Mouse (Mus musculus): ENCODE results near the gene Pld5. TPM values are rescaled to one million over a fixed set of nuclear protein-coding genes. Genes with fewer than 3 reads are reported as not detected.

The Pld5 gene
- polyA plus RNA-seq, 1 experiment from 2014 or later, result 0.63 TPM

- Histone ChIP-seq H3K4me1 (replicated peaks; ENCODE audit: control insufficient read depth, insufficient read depth, low read length) (0 out of 2 replicates have a peak, but pooled peaks cover 5% of the 10 kb centered on the region), H3K4me2 (ENCODE audit: low read depth, low read length) (no peak overlapping the region), H3K27me3 (ENCODE audit: control insufficient read depth, insufficient read depth, low read depth, low read length) (no peaks in the 10 kb centered on the region), H3K36me3 (ENCODE audit: control insufficient read depth, insufficient read depth, low read length) (no peaks in the 10 kb centered on the region), H3K27ac (ENCODE audit: low read length) (no peak overlapping the region), H3K4me3 (ENCODE audit: low read length) (no peak overlapping the region), H3K9ac (ENCODE audit: low read length) (no peak overlapping the region), H3K9me3 (ENCODE audit: control insufficient read depth, low read length) (no peaks in the 10 kb centered on the region)
- no peak for ATAC-seq (ENCODE audit: low read depth)
Measured at GRCm38 (mm10) chr1:176075810-176076209, 199.3 kb downstream of the Pld5 start.

- peak; percentile 81 for ATAC-seq (ENCODE audit: low read depth)
- H3K9me3 ChIP-seq (ENCODE audit: control insufficient read depth, low read length), result no peaks in the 10 kb centered on the region
- WGBS, result 50% methylated on average over 1 of the region's 1 CpGs
- 0 out of 2 replicates have a peak, but pooled peaks cover 5% of the 10 kb centered on the region for H3K4me1 ChIP-seq (replicated peaks; ENCODE audit: control insufficient read depth, insufficient read depth, low read length)
- H3K4me3 ChIP-seq (ENCODE audit: low read length), result no peak overlapping the region
- H3K27ac ChIP-seq (ENCODE audit: low read length), result no peak overlapping the region
- no peaks in the 10 kb centered on the region for H3K36me3 ChIP-seq (ENCODE audit: control insufficient read depth, insufficient read depth, low read length)
- H3K9ac ChIP-seq (ENCODE audit: low read length), result no peak overlapping the region
- H3K27me3 ChIP-seq (ENCODE audit: control insufficient read depth, insufficient read depth, low read depth, low read length), result no peaks in the 10 kb centered on the region
- no peak overlapping the region for H3K4me2 ChIP-seq (ENCODE audit: low read depth, low read length)
Measured at GRCm38 (mm10) chr1:176075409-176075808, 199.7 kb downstream of the Pld5 start.

GRCm38 (mm10) chr1:176074526-176074925 is 200.6 kb downstream of the Pld5 start:
- Histone ChIP-seq H3K9me3 (ENCODE audit: control insufficient read depth, low read length) (no peaks in the 10 kb centered on the region), H3K4me2 (ENCODE audit: low read depth, low read length) (no peak overlapping the region), H3K27ac (ENCODE audit: low read length) (no peak overlapping the region), H3K4me1 (replicated peaks; ENCODE audit: control insufficient read depth, insufficient read depth, low read length) (0 out of 2 replicates have a peak, but pooled peaks cover 5% of the 10 kb centered on the region), H3K9ac (ENCODE audit: low read length) (no peak overlapping the region), H3K27me3 (ENCODE audit: control insufficient read depth, insufficient read depth, low read depth, low read length) (no peaks in the 10 kb centered on the region), H3K36me3 (ENCODE audit: control insufficient read depth, insufficient read depth, low read length) (no peaks in the 10 kb centered on the region), H3K4me3 (ENCODE audit: low read length) (no peak overlapping the region)
- WGBS, result 14% methylated on average over 5 of the region's 5 CpGs
- ATAC-seq (ENCODE audit: low read depth), result no peak

- H3K36me3 ChIP-seq (ENCODE audit: control insufficient read depth, insufficient read depth, low read length), result no peaks in the 10 kb centered on the region
- H3K27ac ChIP-seq (ENCODE audit: low read length), result no peak overlapping the region
- no peak overlapping the region for H3K4me2 ChIP-seq (ENCODE audit: low read depth, low read length)
- no peak for ATAC-seq (ENCODE audit: low read depth)
- no peaks in the 10 kb centered on the region for H3K27me3 ChIP-seq (ENCODE audit: control insufficient read depth, insufficient read depth, low read depth, low read length)
- H3K4me1 ChIP-seq (replicated peaks; ENCODE audit: control insufficient read depth, insufficient read depth, low read length), result no peaks in the 10 kb centered on the region
- H3K9me3 ChIP-seq (ENCODE audit: control insufficient read depth, low read length), result no peaks in the 10 kb centered on the region
- no peak overlapping the region for H3K9ac ChIP-seq (ENCODE audit: low read length)
- no peak overlapping the region for H3K4me3 ChIP-seq (ENCODE audit: low read length)
Measured at GRCm38 (mm10) chr1:176065281-176065680, 209.8 kb downstream of the Pld5 start.

- Histone ChIP-seq H3K4me3 (ENCODE audit: low read length) (no peak overlapping the region), H3K4me1 (replicated peaks; ENCODE audit: control insufficient read depth, insufficient read depth, low read length) (no peaks in the 10 kb centered on the region), H3K4me2 (ENCODE audit: low read depth, low read length) (no peak overlapping the region), H3K9me3 (ENCODE audit: control insufficient read depth, low read length) (no peaks in the 10 kb centered on the region), H3K27ac (ENCODE audit: low read length) (no peak overlapping the region), H3K9ac (ENCODE audit: low read length) (no peak overlapping the region), H3K27me3 (ENCODE audit: control insufficient read depth, insufficient read depth, low read depth, low read length) (no peaks in the 10 kb centered on the region), H3K36me3 (ENCODE audit: control insufficient read depth, insufficient read depth, low read length) (no peaks in the 10 kb centered on the region)
- ATAC-seq (ENCODE audit: low read depth), result no peak
Measured at GRCm38 (mm10) chr1:176064471-176064870, 210.6 kb downstream of the Pld5 start.

GRCm38 (mm10) chr1:176053653-176054052 is 221.5 kb downstream of the Pld5 start:
- Histone ChIP-seq H3K9me3 (ENCODE audit: control insufficient read depth, low read length) (no peaks in the 10 kb centered on the region), H3K4me2 (ENCODE audit: low read depth, low read length) (no peak overlapping the region), H3K4me1 (replicated peaks; ENCODE audit: control insufficient read depth, insufficient read depth, low read length) (no peaks in the 10 kb centered on the region; the same call in 1 of the 2 replicates), H3K9ac (ENCODE audit: low read length) (no peak overlapping the region), H3K27me3 (ENCODE audit: control insufficient read depth, insufficient read depth, low read depth, low read length) (no peaks in the 10 kb centered on the region), H3K27ac (ENCODE audit: low read length) (0 out of 2 replicates have a peak overlapping the region, but pooled peaks have one; percentile 4), H3K4me3 (ENCODE audit: low read length) (no peak overlapping the region), H3K36me3 (ENCODE audit: control insufficient read depth, insufficient read depth, low read length) (no peaks in the 10 kb centered on the region)
- peak; percentile 28; the same call in 1 of the 2 replicates for ATAC-seq (ENCODE audit: low read depth)
- WGBS, result 2% methylated on average over 1 of the region's 1 CpGs

GRCm38 (mm10) chr1:176046995-176047394 is 228.1 kb downstream of the Pld5 start:
- WGBS, result 28% methylated on average over 5 of the region's 5 CpGs
- Histone ChIP-seq H3K27ac (ENCODE audit: low read length) (no peak overlapping the region), H3K36me3 (ENCODE audit: control insufficient read depth, insufficient read depth, low read length) (no peaks in the 10 kb centered on the region), H3K4me3 (ENCODE audit: low read length) (no peak overlapping the region), H3K9ac (ENCODE audit: low read length) (no peak overlapping the region), H3K27me3 (ENCODE audit: control insufficient read depth, insufficient read depth, low read depth, low read length) (no peaks in the 10 kb centered on the region), H3K4me2 (ENCODE audit: low read depth, low read length) (no peak overlapping the region), H3K9me3 (ENCODE audit: control insufficient read depth, low read length) (no peaks in the 10 kb centered on the region), H3K4me1 (replicated peaks; ENCODE audit: control insufficient read depth, insufficient read depth, low read length) (0 out of 2 replicates have a peak, but pooled peaks cover 7% of the 10 kb centered on the region)
- peak; percentile 67 for ATAC-seq (ENCODE audit: low read depth)

- 81% methylated on average over 1 of the region's 1 CpGs for WGBS
- H3K27me3 ChIP-seq (ENCODE audit: control insufficient read depth, insufficient read depth, low read depth, low read length), result no peaks in the 10 kb centered on the region
- no peak overlapping the region for H3K9ac ChIP-seq (ENCODE audit: low read length)
- no peak for ATAC-seq (ENCODE audit: low read depth)
- no peak overlapping the region for H3K4me2 ChIP-seq (ENCODE audit: low read depth, low read length)
- H3K9me3 ChIP-seq (ENCODE audit: control insufficient read depth, low read length), result no peaks in the 10 kb centered on the region
- no peaks in the 10 kb centered on the region for H3K36me3 ChIP-seq (ENCODE audit: control insufficient read depth, insufficient read depth, low read length)
- no peak overlapping the region for H3K4me3 ChIP-seq (ENCODE audit: low read length)
- H3K4me1 ChIP-seq (replicated peaks; ENCODE audit: control insufficient read depth, insufficient read depth, low read length), result 0 out of 2 replicates have a peak, but pooled peaks cover 7% of the 10 kb centered on the region
- no peak overlapping the region for H3K27ac ChIP-seq (ENCODE audit: low read length)
Measured at GRCm38 (mm10) chr1:176046375-176046774, 228.7 kb downstream of the Pld5 start.

- Histone ChIP-seq H3K4me2 (ENCODE audit: low read depth, low read length) (no peak overlapping the region), H3K4me1 (replicated peaks; ENCODE audit: control insufficient read depth, insufficient read depth, low read length) (peaks cover 9% of the 10 kb centered on the region; the same call in 1 of the 2 replicates), H3K9ac (ENCODE audit: low read length) (no peak overlapping the region), H3K27me3 (ENCODE audit: control insufficient read depth, insufficient read depth, low read depth, low read length) (no peaks in the 10 kb centered on the region), H3K36me3 (ENCODE audit: control insufficient read depth, insufficient read depth, low read length) (no peaks in the 10 kb centered on the region), H3K4me3 (ENCODE audit: low read length) (no peak overlapping the region), H3K27ac (ENCODE audit: low read length) (no peak overlapping the region), H3K9me3 (ENCODE audit: control insufficient read depth, low read length) (no peaks in the 10 kb centered on the region)
- no peak for ATAC-seq (ENCODE audit: low read depth)
- WGBS, result 68% methylated on average over 4 of the region's 4 CpGs
Measured at GRCm38 (mm10) chr1:176043056-176043455, 232.1 kb downstream of the Pld5 start.

GRCm38 (mm10) chr1:176039923-176040322 is 235.2 kb downstream of the Pld5 start:
- Histone ChIP-seq H3K36me3 (ENCODE audit: control insufficient read depth, insufficient read depth, low read length) (no peaks in the 10 kb centered on the region), H3K4me1 (replicated peaks; ENCODE audit: control insufficient read depth, insufficient read depth, low read length) (peaks cover 4% of the 10 kb centered on the region; the same call in 1 of the 2 replicates), H3K4me2 (ENCODE audit: low read depth, low read length) (no peak overlapping the region), H3K9ac (ENCODE audit: low read length) (no peak overlapping the region), H3K4me3 (ENCODE audit: low read length) (no peak overlapping the region), H3K9me3 (ENCODE audit: control insufficient read depth, low read length) (no peaks in the 10 kb centered on the region), H3K27ac (ENCODE audit: low read length) (peak overlapping the region; percentile 43), H3K27me3 (ENCODE audit: control insufficient read depth, insufficient read depth, low read depth, low read length) (no peaks in the 10 kb centered on the region)
- WGBS, result 47% methylated on average over 3 of the region's 3 CpGs
- peak; percentile 73 for ATAC-seq (ENCODE audit: low read depth)

Measured in lung, embryonic 16.5 days (tissue).